8 mouse cellular contexts compared by ENCODE assay signal in genomic region chr14:118385529-118385932, GRCm38 (mm10).
DNase-seq lines count a peak whose midpoint lies in the region; ATAC-seq and TF ChIP-seq lines count a peak whose summit lies in the region.

No protein-coding gene starts in this region.

- DNase-seq in retina, embryonic 14.5 days (ENCODE audit: low spot score): peak; percentile 28
- no peak for DNase-seq in retina, postnatal 1 day
- peak; percentile 58 for DNase-seq in kidney, postnatal 0 days (ENCODE audit: low spot score)
- no peak for DNase-seq in left cerebral cortex, adult 8-10 months (ENCODE audit: low spot score in 2 of 2)
- no peak for DNase-seq in adrenal gland, postnatal 36 days

- no peak for ATAC-seq in forebrain, embryonic 12.5 days (ENCODE audit: low FRiP score)
- peak; percentile 77 for ATAC-seq in kidney, postnatal 0 days (replicated peaks; ENCODE audit: low FRiP score, low read depth)
- peak; percentile 89 for ATAC-seq in stomach, embryonic 15.5 days (ENCODE audit: insufficient read depth, low FRiP score, low read depth)
- no peak for ATAC-seq in cerebellum, adult (ENCODE audit: insufficient number of reproducible peaks, low FRiP score, low TSS enrichment)

- H3K9ac ChIP-seq in forebrain, embryonic 12.5 days: no peak overlapping the region
- H3K9ac ChIP-seq in kidney, postnatal 0 days (ENCODE audit: low read depth, low read length): no peak overlapping the region
- H3K9ac ChIP-seq in stomach, embryonic 15.5 days: no peak overlapping the region

- 0 out of 2 replicates have a peak, but pooled peaks cover 5% of the 10 kb centered on the region for H3K4me1 ChIP-seq in forebrain, embryonic 12.5 days
- H3K4me1 ChIP-seq in kidney, postnatal 0 days (replicated peaks; ENCODE audit: insufficient read depth, low read length): no peaks in the 10 kb centered on the region
- 0 out of 2 replicates have a peak, but pooled peaks cover 4% of the 10 kb centered on the region for H3K4me1 ChIP-seq in stomach, embryonic 15.5 days

- no peak overlapping the region for H3K27ac ChIP-seq in forebrain, embryonic 12.5 days
- no peak overlapping the region for H3K27ac ChIP-seq in kidney, postnatal 0 days
- H3K27ac ChIP-seq in stomach, embryonic 15.5 days: peak overlapping the region; percentile 55; the same call in 1 of the 2 replicates

- WGBS in forebrain, embryonic 12.5 days: 27% methylated on average over 7 of the region's 7 CpGs
- 3% methylated on average over 7 of the region's 7 CpGs for WGBS in kidney, postnatal 0 days
- WGBS in stomach, embryonic 15.5 days: 9% methylated on average over 7 of the region's 7 CpGs

- peaks cover 23% of the 10 kb centered on the region; the same call in 1 of the 2 replicates for H3K27me3 ChIP-seq in forebrain, embryonic 12.5 days
- H3K27me3 ChIP-seq in kidney, postnatal 0 days (ENCODE audit: insufficient read depth, low read length): no peaks in the 10 kb centered on the region
- H3K27me3 ChIP-seq in stomach, embryonic 15.5 days (replicated peaks): no peaks in the 10 kb centered on the region

- TF ChIP-seq CTCF in kidney, postnatal 0 days (IDR thresholded peaks at IDR 0.05; ENCODE audit: low read depth): no peak

- no peaks in the 10 kb centered on the region for H3K9me3 ChIP-seq in forebrain, embryonic 12.5 days
- no peaks in the 10 kb centered on the region for H3K9me3 ChIP-seq in kidney, postnatal 0 days (replicated peaks; ENCODE audit: low read length)
- H3K9me3 ChIP-seq in stomach, embryonic 15.5 days: no peaks in the 10 kb centered on the region

- H3K36me3 ChIP-seq in forebrain, embryonic 12.5 days (replicated peaks): no peaks in the 10 kb centered on the region
- no peaks in the 10 kb centered on the region for H3K36me3 ChIP-seq in kidney, postnatal 0 days (ENCODE audit: insufficient read depth, low read length)
- H3K36me3 ChIP-seq in stomach, embryonic 15.5 days: no peaks in the 10 kb centered on the region

- no peak overlapping the region for H3K4me3 ChIP-seq in forebrain, embryonic 12.5 days (replicated peaks)
- 0 out of 2 replicates have a peak overlapping the region, but pooled peaks have one; percentile 4 for H3K4me3 ChIP-seq in kidney, postnatal 0 days (replicated peaks; ENCODE audit: low read depth, low read length)
- peak overlapping the region; percentile 14; the same call in 1 of the 2 replicates for H3K4me3 ChIP-seq in stomach, embryonic 15.5 days (replicated peaks)

- peak overlapping the region; percentile 31 for H3K4me2 ChIP-seq in forebrain, embryonic 12.5 days
- peak overlapping the region; percentile 51 for H3K4me2 ChIP-seq in kidney, postnatal 0 days (ENCODE audit: low read length)
- H3K4me2 ChIP-seq in stomach, embryonic 15.5 days: peak overlapping the region; percentile 45

Comparison
In these comparisons a context has a peak if more than half of its experiments do, and no peak if none do; other contexts are left out.
1. DNase-seq: peak in retina, embryonic 14.5 days (single experiment) and kidney, postnatal 0 days (single experiment); none in retina, postnatal 1 day (single experiment), left cerebral cortex, adult 8-10 months (0 of 2) and adrenal gland, postnatal 36 days (0 of 2).
2. ATAC-seq: peak in kidney, postnatal 0 days (single experiment) and stomach, embryonic 15.5 days (single experiment); none in forebrain, embryonic 12.5 days (single experiment) and cerebellum, adult (single experiment).
3. Peak in every context shown above with its lines, with median percentiles within 50 percentile points of each other: H3K4me2 ChIP-seq.